Mouse (Mus musculus) liver, adult 2 months (tissue): ENCODE data around the gene Lrcol1. TPM values are rescaled to one million over a fixed set of nuclear protein-coding genes. Genes with fewer than 3 reads are reported as not detected.

ENCODE experiments used
- DNase-seq: peaks from one replicate; pipeline ENCODE4 v3.0.0-alpha.2; 2011; ENCODE audit warnings: low read depth, low spot score; ENCODE audit errors: extremely low read depth
- H3K27ac ChIP-seq: fragments of 200-500 bp; replicated peaks from 2 replicates; pipeline ENCODE4 v1.5.1; 2012; ENCODE audit warnings: low read depth, mild to moderate bottlenecking, control low read depth, inconsistent platforms, low read length; ENCODE audit not compliant: insufficient read depth
- H3K27me3 ChIP-seq: fragments of 200-500 bp; 2 replicates; pipeline ENCODE4 v1.6.1; 2012; ENCODE audit warnings: mild to moderate bottlenecking, moderate library complexity, low read length, inconsistent platforms; ENCODE audit not compliant: control insufficient read depth, insufficient read depth
- H3K36me3 ChIP-seq: fragments of 200-500 bp; 2 replicates; pipeline ENCODE4 v1.6.1; 2012; ENCODE audit warnings: low read length, inconsistent platforms; ENCODE audit not compliant: control insufficient read depth, insufficient read depth
- H3K4me1 ChIP-seq: fragments of 200-500 bp; 2 replicates; pipeline ENCODE4 v1.6.1; 2011; ENCODE audit warnings: low read length; ENCODE audit not compliant: control insufficient read depth, insufficient read depth
- H3K4me3 ChIP-seq: fragments of 200-500 bp; 2 replicates; pipeline ENCODE4 v1.5.1; 2011; ENCODE audit warnings: low read depth, mild to moderate bottlenecking, control low read depth, low read length, moderate library complexity; ENCODE audit not compliant: insufficient read depth
- H3K79me2 ChIP-seq: fragments of 200-500 bp; 2 replicates; pipeline ENCODE4 v1.6.1; 2012; ENCODE audit warnings: inconsistent platforms, mild to moderate bottlenecking, low read length, moderate library complexity; ENCODE audit not compliant: control insufficient read depth, insufficient read depth
- H3K9ac ChIP-seq: fragments of 200-500 bp; 2 replicates; pipeline ENCODE4 v1.6.1; 2012; ENCODE audit warnings: low read depth, mild to moderate bottlenecking, control low read depth, inconsistent platforms, low read length
- CTCF ChIP-seq: fragments of 200-500 bp; IDR thresholded peaks from 2 replicates; pipeline ENCODE4 v1.5.1; 2011; ENCODE audit warnings: low read depth, low read length, control low read depth
- POLR2A ChIP-seq: fragments of 200-500 bp; IDR thresholded peaks from 2 replicates; pipeline ENCODE4 v1.6.1; 2011; ENCODE audit warnings: low read length, control low read depth; ENCODE audit not compliant: insufficient read depth; ENCODE audit errors: extremely low read depth
- WGBS: fragments of 180-500 bp; shearing (Covaris S2); methylation state at CpG from one replicate; pipeline ENCODE4 v1.1.7; 2018; 5-methylcytosine and 5-hydroxymethylcytosine counted together
- polyA plus RNA-seq: library from polyadenylated mRNA; depleted of rRNA; stranded (reverse); fragments of >200 nt; gene quantifications from 2 replicates; pipeline ENCODE4 v1.2.3, GENCODE M21; 2012; rRNA removed
- total RNA-seq: library from RNA; depleted of rRNA; stranded (reverse); fragments of >200 nt; gene quantifications from 2 replicates; pipeline ENCODE4 v1.2.3, GENCODE M21; 2014; rRNA removed

Gene Lrcol1
- total and polyA plus RNA-seq, 2 experiments: not detected

- Histone ChIP-seq H3K4me1 (no peaks in the 10 kb centered on the region), H3K4me3 (no peak overlapping the region), H3K79me2 (0 out of 2 replicates have a peak, but pooled peaks cover 3% of the 10 kb centered on the region), H3K27me3 (no peaks in the 10 kb centered on the region), H3K36me3 (0 out of 2 replicates have a peak, but pooled peaks cover 1% of the 10 kb centered on the region), H3K27ac (no peak overlapping the region), H3K9ac (no peak overlapping the region)
- no peak for DNase-seq
- TF ChIP-seq POLR2A (no peak), CTCF (no peak)
- WGBS: 59% methylated on average over 3 of the region's 3 CpGs
Observed at GRCm38 (mm10) chr5:110403931-110404330, 59.4 kb downstream of the Lrcol1 start.

Other genes starting within 250 kb of the Lrcol1 start
- gene Plcxd1, start 244.8 kb upstream of the Lrcol1 start, total RNA-seq: 0.13 and 0.92 TPM in 2 replicates
- 0.62 and 2.0 TPM in 2 replicates for gene Plcxd1, start 244.8 kb upstream of the Lrcol1 start, polyA plus RNA-seq
- 9.0 and 10.7 TPM in 2 replicates for gene Gtpbp6, start 236.5 kb upstream of the Lrcol1 start, total RNA-seq
- gene Gtpbp6, start 236.5 kb upstream of the Lrcol1 start, polyA plus RNA-seq: 32.9 and 45.2 TPM in 2 replicates
- gene Zfp605, start 234.6 kb upstream of the Lrcol1 start, total RNA-seq: 2.5 and 2.6 TPM in 2 replicates
- 0.19 and 0.32 TPM in 2 replicates for gene Zfp605, start 234.6 kb upstream of the Lrcol1 start, polyA plus RNA-seq
- 17.3 and 18.4 TPM in 2 replicates for gene Chfr, start 208.9 kb upstream of the Lrcol1 start, total RNA-seq
- 19.8 and 19.9 TPM in 2 replicates for gene Chfr, start 208.9 kb upstream of the Lrcol1 start, polyA plus RNA-seq
- 11.6 TPM in 2 replicates for gene Golga3, start 168.0 kb upstream of the Lrcol1 start, total RNA-seq
- 4.3 and 5.4 TPM in 2 replicates for gene Golga3, start 168.0 kb upstream of the Lrcol1 start, polyA plus RNA-seq
- gene Ankle2, start 113.7 kb upstream of the Lrcol1 start, total RNA-seq: 16.5 and 17.0 TPM in 2 replicates
- 4.9 and 5.6 TPM in 2 replicates for gene Ankle2, start 113.7 kb upstream of the Lrcol1 start, polyA plus RNA-seq
- 15.1 and 16.7 TPM in 2 replicates for gene Pgam5, start 74.8 kb upstream of the Lrcol1 start, total RNA-seq
- gene Pgam5, start 74.8 kb upstream of the Lrcol1 start, polyA plus RNA-seq: 15.0 TPM in 2 replicates
- gene Pxmp2, start 58.5 kb upstream of the Lrcol1 start, total RNA-seq: 238 and 259 TPM in 2 replicates
- gene Pxmp2, start 58.5 kb upstream of the Lrcol1 start, polyA plus RNA-seq: 163 and 206 TPM in 2 replicates
- gene Pole, start 58.4 kb upstream of the Lrcol1 start, total RNA-seq: 1.9 and 3.1 TPM in 2 replicates
- gene Pole, start 58.4 kb upstream of the Lrcol1 start, polyA plus RNA-seq: 0.93 and 1.1 TPM in 2 replicates
- not detected in 2 replicates for gene P2rx2, start 1.5 kb upstream of the Lrcol1 start, total RNA-seq
- 0.07 TPM in 1 of 2 replicates, not detected in the other for gene P2rx2, start 1.5 kb upstream of the Lrcol1 start, polyA plus RNA-seq
- 4.9 and 7.2 TPM in 2 replicates for gene Fbrsl1, start 103.8 kb downstream of the Lrcol1 start, total RNA-seq
- 27.5 and 29.8 TPM in 2 replicates for gene Fbrsl1, start 103.8 kb downstream of the Lrcol1 start, polyA plus RNA-seq
- gene Galnt9, start 199.6 kb downstream of the Lrcol1 start, total RNA-seq: 0.07 TPM in 1 of 2 replicates, not detected in the other
- 0.05 TPM in 1 of 2 replicates, not detected in the other for gene Galnt9, start 199.6 kb downstream of the Lrcol1 start, polyA plus RNA-seq